Mouse (Mus musculus) megakaryocyte, embryonic 14.5 days (primary cell): ENCODE measurements around the gene Hoxb6.

ENCODE experiments used
- FLI1 ChIP-seq: IDR thresholded peaks from 2 replicates; pipeline ENCODE4 v1.6.1; 2012; ENCODE audit warnings: low read length, inconsistent platforms, mixed read lengths
- GATA1 ChIP-seq: IDR thresholded peaks from 3 replicates; pipeline ENCODE4 v1.6.1; 2012; ENCODE audit warnings: mixed read lengths, low read length, inconsistent platforms, borderline replicate concordance

GRCm38 (mm10) chr11:96317608-96318367 lies 25.5 kb downstream of the Hoxb6 start, which contains the start of gene Hoxb4:
- TF ChIP-seq GATA1, result no peak
- no peak for TF ChIP-seq FLI1
